Mouse (Mus musculus) liver, embryonic 15.5 days (tissue): Measurements from ENCODE around the gene Cfb. TPM values are rescaled to one million over a fixed set of nuclear protein-coding genes. Genes with fewer than 3 reads are reported as not detected.

Experiments used
- ATAC-seq: fragments of 200-750 bp; cut with Nextera tagmentation; 2 replicates; pipeline ENCODE4 v1.8.0; 2017; ENCODE audit warnings: moderate number of reproducible peaks, mild to moderate bottlenecking, moderate library complexity; ENCODE audit not compliant: insufficient read depth
- H3K27ac ChIP-seq: fragments of 300-500 bp; sonication (generic); replicated peaks from 2 replicates; pipeline ENCODE4 v1.5.1; 2015; ENCODE audit warnings: mild to moderate bottlenecking, inconsistent platforms
- H3K27me3 ChIP-seq: fragments of 300-500 bp; sonication (generic); 2 replicates; pipeline ENCODE4 v1.6.1; 2015; ENCODE audit warnings: mild to moderate bottlenecking, inconsistent platforms
- H3K36me3 ChIP-seq: fragments of 300-500 bp; sonication (generic); replicated peaks from 2 replicates; pipeline ENCODE4 v1.6.1; 2015; ENCODE audit warnings: moderate library complexity, mild to moderate bottlenecking, inconsistent platforms
- H3K4me1 ChIP-seq: fragments of 300-500 bp; sonication (generic); replicated peaks from 2 replicates; pipeline ENCODE4 v1.6.1; 2015; ENCODE audit warnings: inconsistent platforms
- H3K4me2 ChIP-seq: fragments of 300-500 bp; sonication (generic); 2 replicates; pipeline ENCODE4 v1.6.1; 2015; ENCODE audit warnings: moderate library complexity, mild to moderate bottlenecking, inconsistent platforms
- H3K4me3 ChIP-seq: fragments of 300-500 bp; sonication (generic); replicated peaks from 2 replicates; pipeline ENCODE4 v1.5.1; 2015; ENCODE audit warnings: mild to moderate bottlenecking, inconsistent platforms
- H3K9ac ChIP-seq: fragments of 300-500 bp; sonication (generic); 2 replicates; pipeline ENCODE4 v1.6.1; 2015; ENCODE audit warnings: moderate library complexity, mild to moderate bottlenecking, inconsistent platforms
- H3K9me3 ChIP-seq: fragments of 300-500 bp; sonication (generic); replicated peaks from 2 replicates; pipeline ENCODE4 v1.6.1; 2016; ENCODE audit warnings: inconsistent platforms
- WGBS: fragments of 180-500 bp; shearing (Covaris S2); methylation state at CpG from one replicate; pipeline ENCODE4 v1.1.7; 2015; ENCODE audit warnings: mixed read lengths; ENCODE audit not compliant: insufficient replicate concordance; 5-methylcytosine and 5-hydroxymethylcytosine counted together
- polyA plus RNA-seq: library from polyadenylated mRNA; unstranded; fragments of >200 nt; fragmentation: Nextera tagmentation; extraction: Ambion mirVana; gene quantifications from 2 replicates; pipeline ENCODE4 v1.2.1, GENCODE M21; 2015

The Cfb gene
- polyA plus RNA-seq, 1 experiment from 2014 or later, result 281 TPM

DNA sequence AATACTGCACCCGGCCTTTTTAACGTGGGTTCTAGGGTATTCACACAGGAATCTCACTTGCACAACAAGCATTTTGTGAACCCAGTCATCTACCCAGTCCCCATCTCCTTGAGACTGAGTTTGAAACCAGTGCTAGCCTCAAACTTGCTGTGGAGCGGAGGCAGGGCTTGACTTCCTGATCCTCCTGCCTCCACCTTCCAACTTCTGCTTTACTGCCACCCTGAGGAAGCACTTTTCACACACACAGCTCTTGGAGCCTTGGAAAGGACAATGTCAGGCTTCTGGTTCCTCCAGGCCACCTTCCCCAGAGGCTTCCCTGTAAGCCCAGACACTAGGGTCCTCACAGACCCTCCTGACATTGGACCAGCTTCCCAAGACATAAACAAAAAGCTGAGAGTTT lies 21.0 kb upstream of the Cfb start:
- no peaks in the 10 kb centered on the region for H3K27me3 ChIP-seq
- H3K36me3 ChIP-seq, result no peaks in the 10 kb centered on the region
- no peak overlapping the region for H3K4me2 ChIP-seq
- no peaks in the 10 kb centered on the region for H3K9me3 ChIP-seq
- H3K4me3 ChIP-seq, result no peak overlapping the region
- no peak for ATAC-seq
- H3K27ac ChIP-seq, result no peak overlapping the region
- 39% methylated on average over 3 of the region's 3 CpGs for WGBS
- H3K4me1 ChIP-seq, result peaks cover 33% of the 10 kb centered on the region
- no peak overlapping the region for H3K9ac ChIP-seq

DNA sequence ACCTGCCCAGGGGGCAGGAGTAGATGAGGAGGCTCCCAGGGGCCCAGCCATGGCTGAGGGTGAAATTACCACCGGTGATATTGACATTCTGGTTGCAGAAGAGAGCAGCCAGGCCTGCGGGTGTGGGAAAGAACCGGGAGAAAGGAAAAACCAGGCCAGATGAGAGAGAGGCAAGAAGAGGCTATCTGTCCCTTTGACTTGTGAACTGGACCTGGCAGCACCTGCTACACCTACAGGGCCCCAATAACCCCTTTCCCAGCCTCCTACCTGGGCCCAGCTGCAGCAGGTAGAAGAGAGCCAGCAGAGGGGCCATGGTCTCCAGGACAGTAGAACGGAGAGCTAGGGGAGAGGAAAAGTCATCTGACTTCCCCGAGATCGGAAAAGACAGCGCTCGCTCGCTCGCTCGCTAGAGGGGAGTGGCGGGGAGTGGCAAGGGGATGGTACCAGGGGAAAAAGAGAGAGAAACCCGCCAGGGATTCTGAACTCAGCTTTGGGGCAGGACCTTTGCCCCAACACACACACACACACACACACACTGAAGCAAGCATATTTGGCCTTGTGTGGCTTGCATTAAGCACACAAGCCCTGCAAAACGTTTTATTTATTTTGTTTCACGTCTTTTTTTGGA lies 19.5 kb upstream of the Cfb start, which contains the start of gene Gm20547:
Gm20547 (minus strand) TSS at position 360 of the 628 bp plus-strand sequence.
- Histone ChIP-seq H3K9me3 (no peaks in the 10 kb centered on the region), H3K4me2 (peak within 1 kb of the TSS; percentile 57), H3K27ac (peak within 1 kb of the TSS; percentile 39), H3K9ac (no peak within 1 kb of the TSS; the same call in 1 of the 2 replicates), H3K4me3 (peak within 1 kb of the TSS; percentile 42), H3K36me3 (no peaks in the 10 kb centered on the region), H3K27me3 (no peaks in the 10 kb centered on the region), H3K4me1 (peaks cover 33% of the 10 kb centered on the region)
- ATAC-seq, result peak; percentile 43; the same call in 1 of the 2 replicates
- WGBS, result 11% methylated on average over 15 of the region's 15 CpGs

DNA sequence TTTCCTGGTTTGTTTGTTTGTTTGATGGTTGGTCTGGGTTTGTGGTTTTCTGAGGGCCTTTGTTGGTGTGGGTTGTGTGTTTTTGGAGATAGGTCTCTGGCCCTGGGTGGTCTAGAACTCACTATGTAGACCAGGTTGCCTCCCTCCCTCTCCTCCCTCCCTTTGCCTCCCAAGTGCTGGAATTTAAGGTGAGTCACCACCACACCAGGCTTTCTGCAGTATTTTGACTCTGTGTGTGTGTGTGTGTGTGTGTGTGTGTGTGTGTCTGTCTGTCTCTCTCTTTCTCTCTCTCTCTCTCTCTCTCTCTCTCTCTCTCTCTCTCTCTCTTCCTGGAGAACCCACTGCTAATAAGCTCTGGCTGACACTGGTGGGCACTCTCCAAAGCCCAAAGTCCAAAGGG lies 18.8 kb upstream of the Cfb start:
- Histone ChIP-seq H3K4me3 (peak overlapping the region; percentile 42), H3K9me3 (no peaks in the 10 kb centered on the region), H3K27ac (peak overlapping the region; percentile 39), H3K4me1 (peaks cover 33% of the 10 kb centered on the region), H3K4me2 (peak overlapping the region; percentile 57), H3K9ac (no peak overlapping the region; the same call in 1 of the 2 replicates), H3K36me3 (no peaks in the 10 kb centered on the region), H3K27me3 (no peaks in the 10 kb centered on the region)
- no peak for ATAC-seq

DNA sequence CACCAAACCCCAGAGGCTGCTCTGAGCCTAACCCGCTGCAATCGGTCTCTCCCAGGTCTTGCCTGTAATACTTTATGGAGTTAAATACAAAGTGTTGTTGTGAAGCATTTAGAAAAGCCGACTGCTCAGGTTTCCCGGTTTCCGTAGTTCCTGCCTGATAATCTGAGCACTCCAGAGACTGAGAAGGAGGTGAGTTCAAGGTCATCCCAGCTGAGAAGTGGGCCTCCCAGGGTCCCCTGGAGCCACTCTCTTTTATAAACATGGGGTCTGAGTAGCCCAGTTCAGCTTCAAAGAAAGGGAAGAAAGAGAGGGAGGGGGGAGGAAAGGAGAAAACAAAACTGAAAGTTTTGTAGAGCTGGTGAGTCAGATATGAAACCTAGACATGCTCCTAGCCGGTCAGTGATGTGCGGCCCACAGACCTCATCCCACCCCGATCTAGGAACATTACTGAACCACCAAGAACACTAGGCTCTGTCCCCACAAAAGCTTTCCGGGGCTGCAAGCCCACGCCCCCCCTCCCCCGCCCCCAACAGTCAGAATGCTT lies 17.1 kb upstream of the Cfb start, which contains the start of gene Zbtb12:
Zbtb12 (plus strand) TSS at position 148 of the 544 bp plus-strand sequence.
- no peaks in the 10 kb centered on the region for H3K9me3 ChIP-seq
- no peak within 1 kb of the TSS for H3K27ac ChIP-seq
- H3K4me2 ChIP-seq, result no peak within 1 kb of the TSS
- H3K27me3 ChIP-seq, result no peaks in the 10 kb centered on the region
- H3K36me3 ChIP-seq, result no peaks in the 10 kb centered on the region
- H3K4me3 ChIP-seq, result no peak within 1 kb of the TSS
- H3K4me1 ChIP-seq, result peaks cover 20% of the 10 kb centered on the region
- 51% methylated on average over 11 of the region's 11 CpGs for WGBS
- no peak for ATAC-seq
- no peak within 1 kb of the TSS for H3K9ac ChIP-seq

DNA sequence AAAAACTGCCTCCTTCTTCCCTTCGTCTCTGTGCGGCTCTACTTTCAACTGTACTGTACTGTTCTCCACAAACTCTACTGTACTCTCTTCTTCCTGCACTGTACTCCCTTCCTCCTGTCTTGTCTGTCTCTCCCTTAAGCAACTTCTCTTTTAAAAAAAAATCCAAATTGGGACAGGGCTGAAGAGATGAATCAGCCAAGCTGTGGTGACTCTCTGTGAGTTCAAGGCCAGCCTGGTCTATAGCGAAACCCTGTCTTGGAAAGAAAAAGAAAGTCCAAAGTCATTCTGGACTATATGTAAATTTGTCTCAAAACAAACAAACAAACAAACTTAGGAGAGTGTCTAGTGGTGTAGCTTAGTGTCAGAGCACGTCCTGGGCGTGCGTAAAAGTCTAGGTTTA lies 12.0 kb upstream of the Cfb start:
- Histone ChIP-seq H3K4me2 (no peak overlapping the region), H3K9me3 (no peaks in the 10 kb centered on the region), H3K9ac (no peak overlapping the region), H3K4me1 (no peaks in the 10 kb centered on the region), H3K4me3 (no peak overlapping the region), H3K27me3 (no peaks in the 10 kb centered on the region), H3K36me3 (no peaks in the 10 kb centered on the region; the same call in 1 of the 2 replicates), H3K27ac (no peak overlapping the region)
- no peak for ATAC-seq
- WGBS, result 79% methylated on average over 6 of the region's 6 CpGs

DNA sequence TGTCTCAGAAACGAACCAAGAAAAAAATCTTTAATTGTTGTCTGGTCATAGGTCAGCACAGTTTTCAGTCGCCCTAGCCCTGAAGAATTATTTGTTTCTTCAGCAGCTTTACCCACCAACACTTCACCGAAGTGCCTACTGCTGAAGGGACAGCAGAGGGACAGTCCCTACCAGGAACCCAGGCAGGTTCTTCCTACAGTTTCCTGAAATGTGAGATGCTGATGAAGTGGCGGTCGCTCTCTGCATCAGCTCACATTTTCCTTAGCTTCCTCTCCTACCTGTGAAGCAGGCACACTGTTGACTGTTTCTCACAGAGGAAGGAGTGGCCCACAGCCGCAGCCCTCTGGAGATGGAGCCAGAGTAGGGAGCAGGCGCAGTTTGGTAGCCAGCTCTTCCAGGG lies 3.7 kb upstream of the Cfb start:
- no peak for ATAC-seq

DNA sequence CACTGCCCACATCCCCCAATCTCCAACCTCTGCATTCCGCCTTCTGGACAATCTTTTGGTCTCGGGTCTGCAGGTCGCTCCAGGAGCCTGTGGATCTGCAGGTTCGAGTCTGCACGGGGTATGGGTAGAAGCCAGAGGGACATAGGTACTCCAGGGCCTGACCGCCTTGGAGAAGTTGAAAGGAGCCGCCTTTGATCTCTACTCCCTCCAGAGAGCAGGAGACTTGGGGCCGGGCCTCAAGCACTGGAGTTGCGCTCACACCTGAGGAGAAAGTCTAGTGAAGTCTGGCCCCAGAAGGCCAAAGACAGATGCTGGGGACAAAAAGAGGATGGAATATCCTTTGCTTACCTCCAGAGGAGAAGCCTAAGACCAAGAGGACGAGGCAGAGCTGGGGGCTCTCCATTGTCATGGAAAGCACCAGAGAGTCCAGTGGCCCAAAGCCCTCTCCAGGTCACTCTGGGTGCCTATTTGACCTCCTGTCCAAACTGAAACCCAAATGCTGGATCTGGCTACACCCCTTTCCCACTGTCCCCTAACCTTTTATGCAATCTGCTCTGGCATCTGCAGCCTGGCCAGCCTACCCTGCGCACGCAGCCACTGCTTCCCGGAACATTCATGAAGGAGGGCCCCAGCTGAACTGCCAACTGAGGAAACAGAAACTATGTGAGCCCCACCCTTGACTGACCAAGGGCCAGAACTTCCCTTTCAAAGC lies 458 bp downstream of the Cfb start:
- H3K4me2 ChIP-seq, result peak overlapping the region; percentile 46
- H3K9me3 ChIP-seq, result no peaks in the 10 kb centered on the region
- peaks cover 13% of the 10 kb centered on the region for H3K36me3 ChIP-seq
- 47% methylated on average over 13 of the region's 13 CpGs for WGBS
- H3K27ac ChIP-seq, result peak overlapping the region; percentile 71
- H3K27me3 ChIP-seq, result no peaks in the 10 kb centered on the region
- H3K4me3 ChIP-seq, result peak overlapping the region; percentile 44
- ATAC-seq, result peak; percentile 79
- no peak overlapping the region for H3K9ac ChIP-seq
- H3K4me1 ChIP-seq, result peaks cover 30% of the 10 kb centered on the region

More for the DNA sequence above, 3.7 kb upstream of the Cfb start:
- H3K4me1 ChIP-seq, result 0 out of 2 replicates have a peak, but pooled peaks cover 5% of the 10 kb centered on the region
- 48% methylated on average over 7 of the region's 7 CpGs for WGBS
- H3K4me2 ChIP-seq, result no peak overlapping the region
- H3K27ac ChIP-seq, result no peak overlapping the region
- H3K9me3 ChIP-seq, result no peaks in the 10 kb centered on the region
- no peak overlapping the region for H3K4me3 ChIP-seq
- no peaks in the 10 kb centered on the region for H3K27me3 ChIP-seq
- H3K36me3 ChIP-seq, result no peaks in the 10 kb centered on the region
- H3K9ac ChIP-seq, result no peak overlapping the region

DNA sequence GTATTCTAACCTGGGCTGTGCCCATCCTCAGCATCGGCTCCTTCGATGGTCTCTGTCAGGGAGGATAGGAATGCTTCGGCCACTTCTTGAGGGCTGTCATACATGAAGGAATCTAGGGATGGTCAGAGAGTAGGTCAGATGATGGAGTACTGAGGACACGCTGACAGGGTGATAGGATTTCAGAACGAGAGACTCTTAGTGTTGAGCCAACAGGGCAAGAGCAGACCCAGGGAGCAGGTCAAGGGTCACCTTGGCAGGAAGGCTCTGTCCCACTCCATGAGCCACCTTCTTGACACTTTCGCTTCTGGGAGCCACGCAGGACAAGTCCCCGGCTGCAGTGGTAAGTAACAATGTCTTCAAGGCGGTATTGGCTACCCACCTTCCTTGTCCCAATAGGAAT lies 1.8 kb downstream of the Cfb start:
- ATAC-seq, result no peak
- Histone ChIP-seq H3K4me3 (peak overlapping the region; percentile 44), H3K27ac (no peak overlapping the region), H3K27me3 (no peaks in the 10 kb centered on the region), H3K4me1 (peaks cover 30% of the 10 kb centered on the region), H3K9me3 (no peaks in the 10 kb centered on the region), H3K9ac (no peak overlapping the region), H3K4me2 (peak overlapping the region; percentile 46), H3K36me3 (peaks cover 26% of the 10 kb centered on the region)
- WGBS, result 65% methylated on average over 9 of the region's 9 CpGs

DNA sequence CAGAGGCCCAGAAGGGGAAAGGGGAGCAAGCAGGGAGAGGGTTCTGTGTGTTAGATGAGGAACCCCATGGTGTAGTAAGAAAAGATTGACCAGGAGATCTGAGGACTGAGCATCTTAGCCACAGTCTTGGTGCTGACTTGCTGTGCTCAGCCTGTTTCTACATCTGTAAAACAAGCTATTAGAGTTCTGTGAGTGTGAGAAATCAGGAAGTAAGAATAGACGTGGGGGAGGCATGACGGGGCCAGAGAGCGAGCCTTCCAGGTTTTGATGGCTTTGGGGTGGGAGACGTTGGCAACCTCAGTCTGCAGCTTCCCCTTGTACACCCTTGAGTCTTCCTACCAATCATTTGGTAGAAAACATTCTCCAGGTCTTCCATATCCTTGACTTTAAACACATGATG lies 3.6 kb downstream of the Cfb start:
- Histone ChIP-seq H3K27me3 (no peaks in the 10 kb centered on the region), H3K4me2 (no peak overlapping the region), H3K9me3 (no peaks in the 10 kb centered on the region), H3K27ac (no peak overlapping the region), H3K4me3 (no peak overlapping the region), H3K9ac (no peak overlapping the region), H3K4me1 (peaks cover 39% of the 10 kb centered on the region), H3K36me3 (peaks cover 43% of the 10 kb centered on the region)
- ATAC-seq, result no peak
- 25% methylated on average over 4 of the region's 4 CpGs for WGBS

DNA sequence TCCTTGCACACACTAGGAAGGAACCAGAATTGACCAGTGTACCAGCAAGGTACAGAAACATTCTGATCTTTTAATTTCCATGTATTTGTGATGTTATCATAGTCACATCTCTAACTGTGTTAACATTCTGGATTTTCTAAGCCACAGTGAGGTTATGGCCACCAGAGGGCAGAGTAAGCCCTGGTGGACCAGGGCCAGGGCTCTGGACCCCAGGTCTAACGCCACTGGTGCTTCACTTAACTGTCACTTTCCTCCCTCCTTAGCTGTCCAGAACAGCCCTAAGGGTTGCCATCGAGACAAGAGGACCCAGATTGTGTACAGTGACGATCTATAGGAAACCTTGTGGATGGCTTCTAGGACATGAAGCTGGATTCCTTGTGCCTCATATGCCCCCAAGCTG lies 6.5 kb downstream of the Cfb start:
- peaks cover 60% of the 10 kb centered on the region for H3K4me1 ChIP-seq
- no peak for ATAC-seq
- H3K27ac ChIP-seq, result no peak overlapping the region
- no peaks in the 10 kb centered on the region for H3K9me3 ChIP-seq
- WGBS, result 35% methylated on average over 3 of the region's 3 CpGs
- no peak overlapping the region for H3K4me2 ChIP-seq
- H3K36me3 ChIP-seq, result peaks cover 59% of the 10 kb centered on the region
- H3K4me3 ChIP-seq, result no peak overlapping the region
- no peak overlapping the region for H3K9ac ChIP-seq
- no peaks in the 10 kb centered on the region for H3K27me3 ChIP-seq

DNA sequence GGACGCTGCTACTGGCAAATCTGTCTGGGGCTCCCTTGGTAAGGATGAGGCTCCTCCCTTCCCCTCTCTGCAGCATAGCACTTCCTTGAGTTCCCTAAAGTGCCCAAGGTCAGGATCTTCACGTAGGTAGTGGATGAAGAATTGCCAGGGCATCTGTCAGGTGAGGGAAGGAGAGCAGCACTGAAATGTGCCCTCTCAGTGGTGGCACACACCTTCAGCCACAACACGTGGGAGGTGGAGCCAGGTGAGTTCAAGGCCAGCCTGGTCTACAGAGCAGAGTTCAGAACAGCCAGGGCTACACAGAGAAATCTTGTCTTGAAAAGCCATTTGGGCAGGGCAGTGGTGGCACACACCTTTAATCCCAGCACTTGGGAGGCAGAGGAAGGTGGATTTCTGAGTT lies 7.6 kb downstream of the Cfb start:
- Histone ChIP-seq H3K9me3 (no peaks in the 10 kb centered on the region), H3K4me3 (no peak overlapping the region), H3K9ac (no peak overlapping the region), H3K27ac (no peak overlapping the region), H3K27me3 (no peaks in the 10 kb centered on the region), H3K4me2 (no peak overlapping the region), H3K4me1 (peaks cover 64% of the 10 kb centered on the region), H3K36me3 (peaks cover 59% of the 10 kb centered on the region)
- no peak for ATAC-seq
- WGBS, result 65% methylated on average over 3 of the region's 3 CpGs
